Mouse (Mus musculus): ENCODE measurements around the gene Mical2.

DNA sequence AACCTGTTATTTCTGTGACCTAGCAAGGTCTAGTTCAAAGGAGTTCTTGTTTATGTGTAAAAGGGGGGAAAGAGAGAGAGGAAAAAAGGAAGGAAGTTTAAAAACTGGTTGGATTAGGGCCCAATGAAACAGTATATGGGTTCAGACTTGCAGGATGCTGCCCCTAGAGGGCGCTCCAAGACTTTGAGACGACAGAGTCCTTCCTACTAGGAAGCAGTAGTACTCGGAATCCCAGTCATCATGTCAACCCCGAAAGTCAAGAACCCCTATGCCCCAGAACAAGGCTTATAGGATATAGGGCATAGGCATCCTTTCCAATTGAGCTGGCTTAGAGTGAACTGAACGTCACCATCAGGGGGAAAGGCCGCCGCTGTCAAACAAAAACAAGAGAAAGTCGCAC, 151.7 kb downstream of the Mical2 start:
- TF ChIP-seq POLR2A (IDR thresholded peaks at IDR 0.05; ENCODE audit: insufficient read depth, low read depth, low read length) (no peak), EP300 (IDR thresholded peaks at IDR 0.05; ENCODE audit: insufficient read depth, low read depth, low read length) (peak; percentile 51; the same call in 1 of the 2 replicates)
